Mouse (Mus musculus) layer of hippocampus, adult 18-20 months (tissue): ENCODE measurements around the gene Brsk2. TPM values are rescaled to one million over a fixed set of nuclear protein-coding genes. Genes with fewer than 3 reads are reported as not detected.

Experiments used
- DNase-seq, 2 experiments: peaks; one replicate each; pipeline ENCODE4 v3.0.0; 2022; ENCODE audit warnings: low spot score in 2 of 2
- microRNA-seq, 2 experiments: library from miRNA; unstranded; fragments of <30 nt; microRNA quantifications; one replicate each; pipeline ENCODE4 v1.2.0; 2021
- total RNA-seq, 2 experiments: library from RNA; stranded (reverse); gene quantifications; 2 replicates each; pipeline ENCODE4 v1.2.3; 2021

Brsk2 gene
- total RNA-seq, 2 experiments from 2014 or later = 166 to 180 TPM

DNA sequence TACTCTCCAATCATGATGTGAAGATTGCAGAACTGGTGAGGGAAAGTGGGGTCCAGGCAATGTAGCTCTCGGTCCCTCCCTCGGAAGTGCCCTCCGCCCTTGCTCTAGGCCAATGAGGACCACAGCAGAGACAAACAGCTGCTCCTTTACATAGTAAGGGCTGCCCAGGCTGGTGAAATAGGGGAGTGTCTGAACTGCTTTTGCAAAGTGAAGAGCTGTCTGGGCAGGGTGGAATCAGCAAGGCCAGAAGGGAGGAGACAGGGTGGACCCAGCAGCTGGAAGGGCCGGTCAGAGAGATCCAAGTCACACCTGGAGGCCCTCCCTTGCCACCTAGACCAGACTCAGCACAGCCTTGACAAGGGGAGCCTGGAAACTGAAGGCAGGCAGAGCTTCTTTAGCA, 76.4 kb downstream of the Brsk2 start:
- DNase-seq = no peak

GRCm38 (mm10) chr7:142030073-142030472, 80.5 kb downstream of the Brsk2 start:
- no peak for DNase-seq

DNA sequence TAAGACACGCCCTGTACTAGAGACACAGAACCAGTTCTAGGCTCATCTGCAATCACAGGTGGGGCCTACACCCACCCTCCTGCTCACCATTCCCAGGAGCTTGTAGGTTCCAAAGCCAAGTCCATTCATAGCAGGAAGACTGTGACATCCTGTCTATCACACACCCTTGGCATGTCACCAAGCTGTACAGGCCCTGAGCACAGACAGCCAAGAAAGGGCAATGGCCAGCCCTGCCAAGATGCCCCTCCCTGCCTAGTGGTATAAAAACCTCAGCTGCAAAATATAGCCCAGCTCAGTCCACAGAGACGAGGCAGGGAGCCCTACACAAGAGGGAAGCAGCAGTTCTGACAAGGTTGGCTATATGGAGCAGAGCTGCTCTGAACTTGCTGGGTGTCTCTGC, 84.6 kb downstream of the Brsk2 start:
- DNase-seq = no peak

DNA sequence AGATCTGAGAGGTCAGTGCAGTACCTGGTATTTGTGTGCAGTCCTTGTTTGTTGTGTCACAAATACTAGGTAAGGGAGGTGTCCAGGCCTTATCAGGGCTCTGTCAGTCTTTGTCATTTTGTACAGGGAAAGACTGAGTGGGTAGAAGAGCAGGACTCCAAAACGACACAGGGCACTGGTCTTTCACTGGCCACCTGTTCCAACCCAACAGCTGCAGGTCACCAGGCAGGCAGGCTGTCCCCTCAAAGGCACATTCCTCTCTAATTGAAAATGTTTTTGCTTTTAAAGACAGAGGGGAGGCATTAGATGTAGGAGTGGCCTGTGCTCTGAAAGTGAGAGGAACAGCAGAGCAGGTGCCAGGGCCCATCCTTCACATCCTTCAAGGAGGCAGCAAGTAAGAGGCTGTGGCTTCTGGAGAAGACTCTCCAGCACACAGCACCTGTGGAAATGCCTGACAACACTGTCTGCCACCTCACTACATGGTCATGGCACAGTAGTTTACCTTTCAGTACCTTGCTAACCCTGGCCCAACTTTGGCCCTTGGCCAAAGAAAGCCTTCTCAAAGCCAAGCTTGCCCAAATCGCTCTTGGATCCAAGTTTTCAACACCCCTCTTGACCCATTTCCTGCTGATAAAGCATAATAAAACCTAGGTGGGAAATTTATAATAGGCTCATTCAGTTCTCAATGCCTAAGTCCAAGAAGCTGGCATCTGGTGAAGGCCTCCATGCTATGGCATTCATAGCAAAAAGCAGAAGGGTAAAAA, 85.7 kb downstream of the Brsk2 start:
- no peak for DNase-seq

GRCm38 (mm10) chr7:142037553-142038170, 88.1 kb downstream of the Brsk2 start:
- peak in 1 of 2 experiments; percentile 68 for DNase-seq

DNA sequence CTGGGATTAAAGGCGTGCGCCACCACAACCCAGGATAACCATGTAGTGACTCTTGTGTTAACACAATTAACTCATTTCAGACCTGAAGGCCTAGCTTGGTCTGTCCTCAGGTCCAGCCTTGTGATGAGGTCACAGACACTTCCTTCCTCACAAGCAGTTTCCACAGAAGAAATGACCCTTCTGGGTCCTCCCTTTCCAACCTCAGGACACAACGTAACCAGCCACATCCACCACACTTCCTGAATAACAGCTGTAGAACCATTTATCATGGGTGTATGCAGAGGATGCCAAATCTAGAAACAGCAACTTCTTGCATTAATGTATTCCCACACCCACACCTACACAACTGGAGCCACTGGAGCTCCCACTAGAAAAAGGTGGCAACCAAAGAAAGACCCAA, 91.2 kb downstream of the Brsk2 start:
- no peak for DNase-seq

- no peak for DNase-seq
These were observed 95.8 kb downstream of the Brsk2 start for GRCm38 (mm10) chr7:142045344-142045743.

GRCm38 (mm10) chr7:142045932-142046331, 96.4 kb downstream of the Brsk2 start:
- no peak for DNase-seq

DNA sequence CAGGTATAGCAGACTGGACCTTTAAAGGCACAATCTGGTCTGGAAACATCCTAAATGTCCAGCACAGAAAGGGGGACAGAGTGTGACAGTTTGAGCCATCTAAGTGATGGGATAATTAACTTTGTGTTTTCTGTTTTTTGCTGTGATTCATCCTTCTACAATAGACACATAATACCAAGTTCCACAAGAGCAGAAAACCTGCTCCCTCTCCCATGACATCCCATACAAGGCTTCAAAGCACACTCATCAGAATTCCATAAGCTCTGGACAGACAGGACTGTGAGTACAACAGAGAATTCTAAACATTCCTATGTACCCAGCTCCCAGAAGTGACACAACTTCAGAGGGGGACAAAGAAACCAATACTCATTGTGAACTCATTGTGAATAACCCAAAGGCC, 101.0 kb downstream of the Brsk2 start:
- no peak for DNase-seq

Small RNA genes lying within 50 kb of the gene (microRNA-seq; reads per million reads assigned to microRNA genes)
- 2.2 to 2.7 reads per million in 2 experiments for gene Mir3104

Other genes with a start within 250 kb of the Brsk2 start
- gene Muc5ac, start 160.8 kb upstream of the Brsk2 start, total RNA-seq = not detected
- gene Muc5b, start 110.7 kb upstream of the Brsk2 start, total RNA-seq = not detected
- 100 to 1,000 TPM; 118 to 120 TPM for gene Tollip, start 31.2 kb upstream of the Brsk2 start, total RNA-seq
- gene Mob2, start 111.3 kb downstream of the Brsk2 start, total RNA-seq = 10 to 100 TPM; 29.0 to 32.0 TPM
- gene Dusp8, start 146.1 kb downstream of the Brsk2 start, total RNA-seq = 100 to 1,000 TPM; 130 to 133 TPM
- gene Gm45618, start 171.0 kb downstream of the Brsk2 start, total RNA-seq = not detected
- not detected for gene Gm39115, start 186.3 kb downstream of the Brsk2 start, total RNA-seq
- gene Gm45337, start 194.9 kb downstream of the Brsk2 start, total RNA-seq = not detected
- not detected for gene Gm29735, start 207.4 kb downstream of the Brsk2 start, total RNA-seq
- not detected for gene Gm4553, start 216.0 kb downstream of the Brsk2 start, total RNA-seq
- gene Krtap5-2, start 226.3 kb downstream of the Brsk2 start, total RNA-seq = not detected
- not detected for gene Gm10153, start 240.6 kb downstream of the Brsk2 start, total RNA-seq